ENCODE assay signal across 14 mouse cellular contexts in genomic region chr1:158510478-158511207, GRCm38 (mm10).
DNase-seq lines count a peak whose midpoint lies in the region; ATAC-seq lines count a peak whose summit lies in the region.
"Had no signal": no experiment of that assay in that cellular context is flagged by ENCODE, and none has a peak within 500 bp of the region (broad histone marks: within the 10 kb centered on the region; RNA-seq: fewer than 3 reads in every experiment).

No protein-coding gene starts in this region.

- H3K9me3 ChIP-seq in hindbrain, embryonic 14.5 days (ENCODE audit: control insufficient read depth, low read length) = no peaks in the 10 kb centered on the region
- no peaks in the 10 kb centered on the region for H3K9me3 ChIP-seq in hindbrain, embryonic 10.5 days
- H3K9me3 ChIP-seq in neural tube, embryonic 14.5 days (ENCODE audit: control insufficient read depth, low read length) = no peaks in the 10 kb centered on the region
- H3K9me3 ChIP-seq in neural tube, embryonic 15.5 days (replicated peaks) = no peaks in the 10 kb centered on the region
- H3K9me3 ChIP-seq: forebrain, embryonic 12.5 days; limb, embryonic 13.5 days; midbrain, embryonic 10.5 days had no signal

- 87% methylated on average over 15 of the region's 15 CpGs for WGBS in hindbrain, embryonic 14.5 days
- WGBS in hindbrain, embryonic 10.5 days = 92% methylated on average over 15 of the region's 15 CpGs
- 87% methylated on average over 15 of the region's 15 CpGs for WGBS in neural tube, embryonic 14.5 days
- 85% methylated on average over 15 of the region's 15 CpGs for WGBS in neural tube, embryonic 15.5 days

- ATAC-seq in hindbrain, embryonic 14.5 days (ENCODE audit: low FRiP score) = peak; percentile 73
- ATAC-seq in neural tube, embryonic 14.5 days (ENCODE audit: low read depth) = peak; percentile 14; the same call in 1 of the 2 replicates
- ATAC-seq in neural tube, embryonic 15.5 days (ENCODE audit: low FRiP score) = no peak; the same call in 1 of the 2 replicates

- H3K4me3 ChIP-seq in hindbrain, embryonic 14.5 days (replicated peaks; ENCODE audit: low read length) = no peak overlapping the region
- no peak overlapping the region for H3K4me3 ChIP-seq in hindbrain, embryonic 10.5 days
- H3K4me3 ChIP-seq in neural tube, embryonic 14.5 days (ENCODE audit: low read depth, low read length) = no peak overlapping the region
- H3K4me3 ChIP-seq in neural tube, embryonic 15.5 days (replicated peaks) = no peak overlapping the region
- H3K4me3 ChIP-seq: forebrain, embryonic 12.5 days; heart, adult 2 months; limb, embryonic 13.5 days; midbrain, embryonic 10.5 days had no signal

- no peak overlapping the region for H3K4me2 ChIP-seq in hindbrain, embryonic 14.5 days (replicated peaks)
- no peak overlapping the region for H3K4me2 ChIP-seq in neural tube, embryonic 14.5 days (ENCODE audit: low read depth, low read length)
- H3K4me2 ChIP-seq in neural tube, embryonic 15.5 days = no peak overlapping the region
- H3K4me2 ChIP-seq: forebrain, embryonic 12.5 days; limb, embryonic 13.5 days had no signal

- no peak overlapping the region for H3K27ac ChIP-seq in hindbrain, embryonic 14.5 days
- no peak overlapping the region for H3K27ac ChIP-seq in hindbrain, embryonic 10.5 days
- H3K27ac ChIP-seq in neural tube, embryonic 14.5 days (ENCODE audit: low read depth, low read length) = no peak overlapping the region
- H3K27ac ChIP-seq in neural tube, embryonic 15.5 days (replicated peaks) = no peak overlapping the region
- H3K27ac ChIP-seq: forebrain, embryonic 12.5 days; heart, adult 2 months; kidney, postnatal 0 days; limb, embryonic 13.5 days; midbrain, embryonic 10.5 days had no signal

- H3K36me3 ChIP-seq in hindbrain, embryonic 14.5 days (replicated peaks; ENCODE audit: control insufficient read depth, insufficient read depth) = peaks cover 56% of the 10 kb centered on the region
- peaks cover 40% of the 10 kb centered on the region for H3K36me3 ChIP-seq in hindbrain, embryonic 10.5 days
- peaks cover 27% of the 10 kb centered on the region for H3K36me3 ChIP-seq in neural tube, embryonic 14.5 days (ENCODE audit: control insufficient read depth, insufficient read depth, low read length)
- peaks cover 37% of the 10 kb centered on the region for H3K36me3 ChIP-seq in neural tube, embryonic 15.5 days
- H3K36me3 ChIP-seq: limb, embryonic 13.5 days had no signal

- DNase-seq in hindbrain, embryonic 14.5 days (ENCODE audit: low spot score) = no peak
- DNase-seq in hindbrain, embryonic 10.5 days (ENCODE audit: low spot score) = no peak
- DNase-seq in cerebellum, adult 8-10 months = peak; percentile 80
- peak; percentile 53 to 60 for DNase-seq in layer of hippocampus, postnatal 10 days (ENCODE audit: low spot score in 2 of 2)
- DNase-seq in spleen, adult 12 weeks (ENCODE audit: low spot score) = no peak
- DNase-seq: heart, adult 2 months; lung, adult 2 months had no signal

- no peaks in the 10 kb centered on the region for H3K4me1 ChIP-seq in hindbrain, embryonic 14.5 days (replicated peaks; ENCODE audit: control insufficient read depth, insufficient read depth, low read length)
- no peaks in the 10 kb centered on the region for H3K4me1 ChIP-seq in hindbrain, embryonic 10.5 days (replicated peaks)
- H3K4me1 ChIP-seq in neural tube, embryonic 14.5 days (ENCODE audit: control insufficient read depth, insufficient read depth, low read length) = no peaks in the 10 kb centered on the region
- H3K4me1 ChIP-seq in neural tube, embryonic 15.5 days = no peaks in the 10 kb centered on the region
- H3K4me1 ChIP-seq: forebrain, embryonic 12.5 days; limb, embryonic 13.5 days; midbrain, embryonic 10.5 days had no signal

- H3K9ac ChIP-seq in hindbrain, embryonic 14.5 days = no peak overlapping the region
- no peak overlapping the region for H3K9ac ChIP-seq in neural tube, embryonic 14.5 days (replicated peaks; ENCODE audit: low read depth, low read length)
- H3K9ac ChIP-seq in neural tube, embryonic 15.5 days (replicated peaks) = no peak overlapping the region
- H3K9ac ChIP-seq: forebrain, embryonic 12.5 days; limb, embryonic 13.5 days had no signal

- H3K27me3 ChIP-seq in hindbrain, embryonic 14.5 days (ENCODE audit: control insufficient read depth, insufficient read depth, low read length) = no peaks in the 10 kb centered on the region
- H3K27me3 ChIP-seq in hindbrain, embryonic 10.5 days (ENCODE audit: insufficient read depth, poor library complexity, severe bottlenecking) = no peaks in the 10 kb centered on the region
- H3K27me3 ChIP-seq in neural tube, embryonic 14.5 days (ENCODE audit: control insufficient read depth, insufficient read depth, low read length) = no peaks in the 10 kb centered on the region
- no peaks in the 10 kb centered on the region for H3K27me3 ChIP-seq in neural tube, embryonic 15.5 days (replicated peaks)
- H3K27me3 ChIP-seq: CH12.LX; forebrain, embryonic 12.5 days; limb, embryonic 13.5 days had no signal

Comparison
In these comparisons a context has a peak if more than half of its experiments do, and no peak if none do; other contexts are left out.
1. DNase-seq: peak in cerebellum, adult 8-10 months (single experiment) and layer of hippocampus, postnatal 10 days (2 of 2); none in hindbrain, embryonic 14.5 days (single experiment), hindbrain, embryonic 10.5 days (single experiment) and spleen, adult 12 weeks (single experiment).